Mouse (Mus musculus) embryonic facial prominence, embryonic 11.5 days (tissue): ENCODE results near the gene Rnf208. TPM values are rescaled to one million over a fixed set of nuclear protein-coding genes. Genes with fewer than 3 reads are reported as not detected.
A peak's percentile ranks its signal among the peaks of the same experiment; 100 is the strongest.

Experiments used
- ATAC-seq: fragments of 200-750 bp; cut with Nextera tagmentation; replicated peaks from 2 replicates; pipeline ENCODE4 v1.8.0; 2017; ENCODE audit warnings: low read depth; ENCODE audit not compliant: insufficient number of reproducible peaks, low FRiP score, low TSS enrichment
- DNase-seq: peaks from one replicate; pipeline ENCODE4 v3.0.0-alpha.2; 2015; ENCODE audit warnings: low spot score
- H3K27ac ChIP-seq: fragments of 300-500 bp; sonication (generic); replicated peaks from 2 replicates; pipeline ENCODE4 v1.5.1; 2014; ENCODE audit warnings: mild to moderate bottlenecking, low read depth, low read length, control low read depth
- H3K27me3 ChIP-seq: fragments of 300-500 bp; sonication (generic); 2 replicates; pipeline ENCODE4 v1.6.1; 2014; ENCODE audit warnings: mild to moderate bottlenecking, low read length, moderate library complexity, mixed read lengths; ENCODE audit not compliant: control insufficient read depth, insufficient read depth
- H3K36me3 ChIP-seq: fragments of 300-500 bp; sonication (generic); replicated peaks from 2 replicates; pipeline ENCODE4 v1.6.1; 2014; ENCODE audit warnings: low read depth, mild to moderate bottlenecking, low read length, moderate library complexity, mixed read lengths; ENCODE audit not compliant: control insufficient read depth, insufficient read depth
- H3K4me1 ChIP-seq: fragments of 300-500 bp; sonication (generic); 2 replicates; pipeline ENCODE4 v1.6.1; 2014; ENCODE audit warnings: low read length, mixed read lengths; ENCODE audit not compliant: control insufficient read depth, insufficient read depth
- H3K4me2 ChIP-seq: fragments of 300-500 bp; sonication (generic); 2 replicates; pipeline ENCODE4 v1.6.1; 2014; ENCODE audit warnings: low read depth, mild to moderate bottlenecking, control low read depth, low read length, moderate library complexity
- H3K4me3 ChIP-seq: fragments of 300-500 bp; sonication (generic); 2 replicates; pipeline ENCODE4 v1.5.1; 2014; ENCODE audit warnings: low read depth, low read length, control low read depth
- H3K9ac ChIP-seq: fragments of 300-500 bp; sonication (generic); replicated peaks from 2 replicates; pipeline ENCODE4 v1.6.1; 2014; ENCODE audit warnings: mild to moderate bottlenecking, control low read depth, low read length
- H3K9me3 ChIP-seq: fragments of 300-500 bp; sonication (generic); replicated peaks from 2 replicates; pipeline ENCODE4 v1.6.1; 2016; ENCODE audit warnings: mild to moderate bottlenecking, low read length, inconsistent platforms, mixed read lengths; ENCODE audit not compliant: control insufficient read depth
- whole genome bisulfite sequencing: fragments of 180-500 bp; shearing (Covaris S2); extraction: QIAGEN DNeasy Blood & Tissue Kit; methylation state at CpG from one replicate; pipeline ENCODE4 v1.1.7; 2014; 5-methylcytosine and 5-hydroxymethylcytosine counted together
- polyA plus RNA-seq: library from polyadenylated mRNA; unstranded; fragments of >200 nt; fragmentation: Nextera tagmentation; extraction: Ambion mirVana; gene quantifications from 2 replicates; pipeline ENCODE4 v1.2.1, GENCODE M21; 2014

Gene Rnf208
- polyA plus RNA-seq: 7.4 and 10.4 TPM in 2 replicates

DNA sequence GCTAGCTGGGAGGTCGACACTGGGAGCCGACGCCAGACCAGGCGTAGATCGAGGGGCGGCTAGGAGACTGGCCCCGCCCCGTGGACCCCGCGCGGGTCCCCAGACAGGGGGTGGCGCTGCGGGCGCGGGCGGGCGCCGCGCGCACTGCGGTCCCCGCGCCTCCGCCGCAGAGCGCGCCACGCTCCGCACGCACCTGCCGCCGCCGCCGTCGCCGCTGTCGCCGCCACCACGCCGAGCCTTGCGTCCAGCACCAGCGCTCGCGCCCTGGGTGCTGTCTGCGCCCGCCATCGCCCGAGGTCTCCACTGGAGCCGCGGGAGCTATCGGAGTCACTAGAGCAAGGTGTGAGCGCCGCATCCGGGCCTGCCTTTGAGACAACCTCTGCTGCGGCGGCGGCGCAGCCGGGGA is at the start of gene Rnf208, which contains the start of gene Cysrt1:
Gene Rnf208 (plus strand): TSS at position 155 of the 406 bp plus-strand sequence.
Gene Cysrt1 (minus strand): TSS at position 352 of the 406 bp plus-strand sequence.
- peak within 1 kb of the TSS; percentile 60 for H3K9ac ChIP-seq
- H3K4me1 ChIP-seq: peaks cover 8% of the 10 kb centered on the region; the same call in 1 of the 2 replicates
- no peak for DNase-seq
- no peaks in the 10 kb centered on the region for H3K9me3 ChIP-seq
- WGBS: under 1% methylated on average over 25 of the region's 59 CpGs
- peak within 1 kb of the TSS; percentile 54 for H3K4me3 ChIP-seq
- H3K27me3 ChIP-seq: peaks cover 25% of the 10 kb centered on the region
- ATAC-seq: no peak
- no peak within 1 kb of the TSS for H3K27ac ChIP-seq
- H3K36me3 ChIP-seq: no peaks in the 10 kb centered on the region
- peak within 1 kb of the TSS; percentile 95 for H3K4me2 ChIP-seq

DNA sequence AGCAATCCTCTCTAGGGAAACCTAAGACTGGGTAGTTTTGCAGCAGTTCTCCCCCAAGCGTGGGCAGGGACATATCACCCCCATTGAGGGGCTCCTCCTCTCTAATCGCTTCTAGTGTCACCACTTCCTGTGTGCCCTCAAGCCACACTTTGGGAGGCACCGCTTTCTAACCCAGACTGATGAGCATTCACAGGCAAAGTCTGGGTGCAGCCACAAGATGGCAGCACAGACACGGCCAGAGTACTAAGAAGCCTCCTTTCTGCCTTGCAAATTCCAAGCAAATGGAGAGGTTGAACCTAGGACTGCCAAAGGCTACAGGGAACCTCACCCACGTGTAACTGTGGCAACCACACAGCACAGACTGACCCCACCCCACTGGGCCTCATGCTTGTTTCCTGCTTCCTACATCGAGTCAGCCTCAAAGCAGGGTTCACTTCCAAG is 48.7 kb upstream of the Rnf208 start:
- no peak overlapping the region for H3K27ac ChIP-seq
- ATAC-seq: peak; percentile 87
- no peaks in the 10 kb centered on the region for H3K36me3 ChIP-seq
- H3K4me1 ChIP-seq: no peaks in the 10 kb centered on the region; the same call in none of the 2 replicates
- H3K9ac ChIP-seq: no peak overlapping the region
- peak; percentile 89 for DNase-seq
- no peak overlapping the region for H3K4me2 ChIP-seq
- H3K27me3 ChIP-seq: peaks cover 18% of the 10 kb centered on the region
- H3K9me3 ChIP-seq: no peaks in the 10 kb centered on the region
- WGBS: 0% methylated on average over 6 of the region's 6 CpGs
- H3K4me3 ChIP-seq: no peak overlapping the region

DNA sequence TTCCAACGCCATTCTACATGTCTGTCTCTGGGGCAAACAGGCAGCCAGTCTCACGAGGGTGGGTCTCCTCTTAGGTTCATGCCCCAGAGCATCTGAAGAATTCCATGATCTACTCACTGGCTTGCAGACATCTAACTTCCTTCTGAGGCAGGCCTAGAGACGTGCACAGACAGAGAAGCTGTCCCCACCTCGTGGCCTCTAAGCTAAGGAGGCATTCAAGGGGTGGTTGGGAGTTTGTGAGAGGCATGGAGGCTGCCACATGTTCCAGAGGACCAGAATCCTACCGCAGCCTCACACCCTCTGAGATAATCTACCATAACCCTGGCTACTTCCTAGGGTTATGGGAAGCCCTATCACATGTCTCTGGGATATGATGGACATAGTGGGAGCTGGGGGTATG is 48.0 kb upstream of the Rnf208 start:
- no peak overlapping the region for H3K9ac ChIP-seq
- no peak overlapping the region for H3K4me2 ChIP-seq
- H3K4me1 ChIP-seq: no peaks in the 10 kb centered on the region; the same call in none of the 2 replicates
- no peak for DNase-seq
- ATAC-seq: no peak
- H3K27ac ChIP-seq: no peak overlapping the region
- no peaks in the 10 kb centered on the region for H3K36me3 ChIP-seq
- 77% methylated on average over 5 of the region's 5 CpGs for WGBS
- peaks cover 18% of the 10 kb centered on the region for H3K27me3 ChIP-seq
- H3K4me3 ChIP-seq: no peak overlapping the region
- no peaks in the 10 kb centered on the region for H3K9me3 ChIP-seq

DNA sequence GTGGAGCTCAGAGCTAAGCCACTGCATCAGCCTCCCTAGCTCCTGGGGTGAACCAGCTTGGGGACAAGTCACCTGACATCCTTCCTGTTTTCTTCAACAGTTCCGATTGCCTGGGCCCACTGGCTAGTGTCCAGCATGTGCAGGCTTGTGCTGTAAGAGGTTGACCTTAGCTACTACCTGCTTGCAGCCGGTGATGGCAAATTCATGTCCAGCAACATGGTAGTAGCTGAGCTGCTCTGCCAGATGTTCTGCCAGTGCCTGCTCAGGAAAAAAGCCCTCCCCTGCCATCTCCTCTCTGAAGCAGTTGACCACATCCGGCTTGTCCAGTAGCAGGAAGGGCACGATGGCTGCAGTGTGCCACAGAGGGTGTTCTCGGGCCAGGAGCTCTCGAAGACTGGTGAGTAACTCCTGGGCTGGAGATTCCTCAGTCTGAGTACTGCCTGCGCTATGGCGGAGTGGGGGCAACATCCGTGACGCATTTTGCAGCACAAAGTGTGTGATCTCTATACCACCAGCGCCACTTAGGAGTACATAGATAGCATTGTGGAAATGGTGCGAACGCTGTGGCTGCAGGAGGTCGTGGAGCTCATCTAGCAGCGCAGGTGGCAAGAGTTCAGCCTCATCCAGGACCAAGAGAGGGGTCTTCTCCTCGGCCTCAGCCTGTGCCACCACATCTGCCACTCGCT is 47.4 kb upstream of the Rnf208 start:
- ATAC-seq (no peak), DNase-seq (no peak)
- Histone ChIP-seq H3K36me3 (no peaks in the 10 kb centered on the region), H3K9ac (no peak overlapping the region), H3K27me3 (peaks cover 18% of the 10 kb centered on the region), H3K9me3 (no peaks in the 10 kb centered on the region), H3K27ac (no peak overlapping the region), H3K4me2 (no peak overlapping the region), H3K4me3 (no peak overlapping the region), H3K4me1 (no peaks in the 10 kb centered on the region; the same call in none of the 2 replicates)
- WGBS: 82% methylated on average over 17 of the region's 17 CpGs

DNA sequence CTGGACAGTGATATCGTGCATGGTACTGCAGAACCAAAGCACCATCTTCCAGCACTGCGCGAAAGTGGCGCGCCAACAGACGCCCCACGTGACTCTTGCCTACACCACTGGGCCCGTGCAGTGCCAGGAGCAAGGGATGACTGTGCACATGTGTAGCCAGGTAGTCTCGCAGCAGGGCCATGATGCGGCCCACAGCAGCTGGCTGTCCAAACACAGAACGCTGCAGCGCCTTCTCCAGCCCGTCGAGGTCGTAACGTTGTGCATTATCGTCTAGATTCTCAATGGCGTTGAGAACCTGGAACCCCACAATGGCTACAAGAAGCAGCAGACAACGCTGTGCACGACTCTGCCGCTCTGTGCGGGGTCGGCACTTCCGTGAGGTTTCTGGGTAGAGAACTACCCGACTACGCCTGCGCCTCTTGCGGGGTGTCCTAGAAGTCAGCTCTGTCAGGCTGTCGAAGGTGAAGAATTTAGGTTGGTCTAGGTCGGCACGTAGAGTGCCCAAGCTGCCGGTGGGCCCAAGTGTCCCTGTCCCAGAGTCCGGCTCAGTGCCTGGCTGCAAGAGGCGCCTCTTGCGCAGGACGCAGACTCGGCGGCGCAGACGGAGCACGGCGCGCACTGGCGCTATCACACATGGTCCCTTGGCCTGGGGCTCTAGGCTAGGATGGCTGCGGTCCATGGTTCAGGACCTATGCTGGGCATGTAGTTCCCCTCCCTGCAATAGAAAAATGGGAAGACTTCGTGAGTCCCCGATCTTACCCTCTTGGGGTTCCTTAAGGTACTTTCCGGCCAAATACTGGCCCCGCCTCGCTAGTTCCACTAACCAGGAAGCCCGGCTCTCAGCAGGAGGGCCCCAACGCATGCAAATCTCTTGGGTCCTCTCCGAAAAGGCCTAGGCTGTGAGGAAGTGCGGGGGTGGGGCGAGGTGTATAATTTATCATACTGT is 46.6 kb upstream of the Rnf208 start:
- Histone ChIP-seq H3K27me3 (peaks cover 18% of the 10 kb centered on the region), H3K9ac (no peak overlapping the region; the same call in 1 of the 2 replicates), H3K27ac (no peak overlapping the region), H3K4me1 (no peaks in the 10 kb centered on the region; the same call in none of the 2 replicates), H3K4me2 (peak overlapping the region; percentile 25), H3K4me3 (0 out of 2 replicates have a peak overlapping the region, but pooled peaks have one; percentile 6), H3K36me3 (peaks cover 4% of the 10 kb centered on the region; the same call in 1 of the 2 replicates), H3K9me3 (no peaks in the 10 kb centered on the region)
- DNase-seq: no peak
- WGBS: 18% methylated on average over 55 of the region's 55 CpGs
- no peak for ATAC-seq

DNA sequence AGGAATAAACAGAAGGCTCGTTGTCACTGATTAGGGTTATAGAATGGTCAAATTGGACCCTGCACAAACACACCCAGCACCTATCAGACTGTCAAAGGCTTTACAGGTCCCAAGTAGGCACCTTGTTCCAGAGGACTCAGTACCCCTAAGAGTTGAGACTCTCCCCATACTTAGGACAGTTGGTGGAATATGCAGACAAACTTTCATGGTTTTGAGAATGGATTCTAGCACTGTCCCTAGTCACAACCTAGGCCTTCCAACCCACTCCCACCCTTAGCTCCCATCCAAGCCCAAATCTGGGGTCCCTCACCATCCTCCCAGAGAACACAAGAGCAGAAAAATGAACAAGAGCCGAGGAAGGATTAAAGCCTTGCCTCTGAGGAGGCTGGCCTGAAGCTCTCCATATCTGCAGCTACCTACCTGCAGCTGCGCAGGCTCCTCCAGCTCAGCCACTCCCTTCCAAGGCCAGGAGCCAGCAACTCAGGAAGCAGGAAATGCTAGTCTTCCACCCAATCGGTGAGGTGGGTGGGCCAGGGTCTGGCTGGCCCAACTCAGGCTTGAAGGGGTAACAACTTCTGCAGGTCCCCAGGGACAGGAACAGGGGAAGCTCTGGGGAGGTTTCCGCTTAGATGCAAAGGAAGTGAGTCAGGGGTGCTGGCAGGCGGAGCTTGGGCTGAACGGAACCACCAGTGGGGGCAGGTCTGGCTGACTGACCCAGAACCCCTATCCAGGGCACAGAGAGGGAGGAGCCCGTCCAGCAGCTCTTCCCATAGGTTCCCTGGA is 45.7 kb upstream of the Rnf208 start, which contains the start of gene Tor4a:
Gene Tor4a (minus strand): TSS at position 715 of the 783 bp plus-strand sequence.
- H3K9me3 ChIP-seq: no peaks in the 10 kb centered on the region
- H3K27me3 ChIP-seq: peaks cover 18% of the 10 kb centered on the region
- peak; percentile 29 for DNase-seq
- H3K4me1 ChIP-seq: no peaks in the 10 kb centered on the region; the same call in none of the 2 replicates
- 12% methylated on average over 8 of the region's 8 CpGs for WGBS
- no peak for ATAC-seq
- no peak within 1 kb of the TSS for H3K27ac ChIP-seq
- peaks cover 4% of the 10 kb centered on the region for H3K36me3 ChIP-seq
- H3K4me2 ChIP-seq: peak within 1 kb of the TSS; percentile 25
- 0 out of 2 replicates have a peak within 1 kb of the TSS, but pooled peaks have one; percentile 6 for H3K4me3 ChIP-seq
- no peak within 1 kb of the TSS; the same call in 1 of the 2 replicates for H3K9ac ChIP-seq

DNA sequence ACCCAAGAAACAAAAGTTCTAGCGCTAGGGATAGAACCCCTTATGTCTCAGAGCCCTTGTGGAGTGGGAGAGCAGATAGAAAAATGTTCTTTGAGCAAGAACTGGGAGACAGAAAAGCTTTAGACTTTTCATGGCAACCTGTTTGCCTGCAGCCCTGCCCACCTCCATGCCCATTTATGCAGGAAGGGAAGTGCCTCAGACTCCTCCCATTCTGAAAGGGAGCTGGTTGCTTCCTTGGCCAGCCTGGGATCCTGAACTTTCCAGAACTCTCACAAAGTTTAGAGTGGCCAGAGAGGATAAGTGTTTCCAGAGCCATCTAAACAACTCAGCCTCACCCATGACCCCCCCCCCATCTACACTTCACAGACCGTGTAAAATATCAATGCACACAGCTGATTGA is 44.9 kb upstream of the Rnf208 start:
- no peak for DNase-seq
- WGBS: 20% methylated on average over 2 of the region's 2 CpGs
- no peak overlapping the region for H3K4me2 ChIP-seq
- H3K4me1 ChIP-seq: no peaks in the 10 kb centered on the region; the same call in none of the 2 replicates
- ATAC-seq: no peak
- H3K36me3 ChIP-seq: peaks cover 4% of the 10 kb centered on the region
- H3K27ac ChIP-seq: no peak overlapping the region
- H3K4me3 ChIP-seq: no peak overlapping the region
- no peak overlapping the region for H3K9ac ChIP-seq
- peaks cover 18% of the 10 kb centered on the region for H3K27me3 ChIP-seq
- H3K9me3 ChIP-seq: no peaks in the 10 kb centered on the region
